Mouse (Mus musculus) lung, adult 18-20 months (tissue): ENCODE measurements at regions not wholly inside any gene's neighbourhood (a gene's known extent, or its start where the extent isn't known, plus 50 kb on each side); places are given as distances from the start of the nearest gene placed in this dataset.

ENCODE experiments used
- DNase-seq, 2 experiments: peaks; one replicate each; pipeline ENCODE4 v3.0.0; 2022; ENCODE audit warnings: mixed read lengths in 2 of 2

- no peak for DNase-seq
These were observed 195.4 kb upstream of the Irx3 start for GRCm38 (mm10) chr8:91997023-91997891.

- DNase-seq: no peak
These were observed 194.6 kb upstream of the Irx3 start for GRCm38 (mm10) chr8:91996305-91997022.

GRCm38 (mm10) chr8:91995407-91996144 is 193.7 kb upstream of the Irx3 start:
- DNase-seq: no peak

- DNase-seq: no peak
These were observed 189.9 kb upstream of the Irx3 start for GRCm38 (mm10) chr8:91991542-91992452.

DNA sequence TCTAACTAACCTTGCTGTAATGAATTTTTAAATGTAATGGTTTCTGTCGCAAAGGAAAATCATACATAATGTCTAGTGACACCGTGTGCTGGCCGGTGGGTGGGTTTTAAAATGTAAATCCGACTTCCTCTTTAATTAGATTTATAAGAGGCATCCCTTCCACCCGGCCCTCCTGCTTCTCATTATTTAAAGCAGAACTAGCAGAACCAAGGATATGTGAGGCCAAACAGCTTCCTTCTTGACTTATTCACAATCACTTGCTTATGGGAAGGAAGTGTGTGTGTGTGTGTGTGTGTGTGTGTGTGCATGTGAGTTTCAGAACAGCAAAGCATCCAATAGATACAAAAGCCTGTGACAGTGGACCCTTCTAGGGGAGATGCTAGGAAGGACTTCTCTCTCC is 189.1 kb upstream of the Irx3 start:
- DNase-seq: no peak

- DNase-seq: no peak
These were observed 188.2 kb upstream of the Irx3 start for GRCm38 (mm10) chr8:91990048-91990447.

- DNase-seq: no peak
These were observed 187.2 kb upstream of the Irx3 start for GRCm38 (mm10) chr8:91988866-91989633.

- peak; percentile 42 to 62 for DNase-seq
These were observed 186.0 kb upstream of the Irx3 start for GRCm38 (mm10) chr8:91987854-91988253.

- DNase-seq: no peak
These were observed 181.3 kb upstream of the Irx3 start for GRCm38 (mm10) chr8:91983171-91983570.

GRCm38 (mm10) chr8:91976900-91977585 is 175.2 kb upstream of the Irx3 start:
- peak in 1 of 2 experiments; percentile 38 for DNase-seq

DNA sequence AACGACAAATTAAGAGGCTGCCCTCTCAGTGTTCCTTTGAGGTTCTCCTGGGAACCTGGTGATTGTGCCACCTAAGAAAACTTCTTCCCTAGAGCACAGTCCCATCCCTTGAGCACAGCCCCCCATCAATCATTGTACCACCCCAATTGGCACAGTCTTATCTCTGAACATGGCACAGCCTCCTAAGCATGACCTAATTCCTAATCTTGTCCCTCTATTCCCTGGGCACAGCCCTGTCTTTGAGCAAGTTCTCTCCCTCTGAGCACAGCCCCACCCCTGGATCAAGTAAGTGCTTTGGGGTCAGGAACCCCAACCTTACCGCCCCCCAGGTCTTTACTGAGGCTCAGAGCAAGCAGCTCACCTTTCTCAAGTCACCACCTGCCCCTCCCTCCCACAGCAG is 173.6 kb upstream of the Irx3 start:
- DNase-seq: no peak

DNA sequence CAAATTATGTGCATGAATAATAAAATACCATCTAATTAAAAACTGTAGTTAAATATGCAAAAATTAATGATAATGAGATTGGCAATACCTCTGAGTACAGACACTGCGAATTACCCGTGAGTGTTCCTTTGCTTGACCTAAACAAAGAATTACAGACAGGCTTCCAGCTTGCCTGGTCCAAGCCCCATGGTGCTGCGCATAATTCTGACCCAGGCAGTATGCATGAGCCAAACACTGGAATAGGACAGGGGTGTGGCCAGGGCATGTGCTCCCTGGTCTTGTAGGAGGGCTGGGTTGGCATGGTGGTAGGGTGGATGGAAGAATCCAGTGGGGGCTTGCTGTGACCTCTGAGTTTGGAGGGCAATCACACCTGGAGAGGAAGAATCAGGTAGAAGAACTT is 172.8 kb upstream of the Irx3 start:
- DNase-seq: no peak

- DNase-seq: no peak
These were observed 172.1 kb upstream of the Irx3 start for GRCm38 (mm10) chr8:91973951-91974439.

DNA sequence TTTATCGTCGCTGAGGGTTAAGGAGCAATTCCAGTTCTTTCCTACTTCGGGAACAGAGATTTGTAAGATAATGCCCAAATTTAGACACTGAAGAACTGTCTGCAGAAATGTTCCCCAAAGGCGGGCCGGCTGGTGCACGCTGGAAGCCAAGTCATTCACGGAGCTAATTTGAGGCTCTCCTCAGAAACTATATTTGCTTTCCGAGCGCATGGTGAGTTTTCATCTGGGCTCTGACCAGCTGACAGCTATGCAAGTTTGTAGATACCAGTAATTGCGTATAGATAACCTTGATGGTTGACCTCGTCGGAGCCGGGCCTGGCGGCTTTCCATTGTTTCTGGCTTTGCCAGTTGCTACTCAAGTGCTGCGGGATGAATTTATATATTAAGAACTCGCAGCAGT is 165.5 kb upstream of the Irx3 start:
- DNase-seq: peak in 1 of 2 experiments; percentile 7

DNA sequence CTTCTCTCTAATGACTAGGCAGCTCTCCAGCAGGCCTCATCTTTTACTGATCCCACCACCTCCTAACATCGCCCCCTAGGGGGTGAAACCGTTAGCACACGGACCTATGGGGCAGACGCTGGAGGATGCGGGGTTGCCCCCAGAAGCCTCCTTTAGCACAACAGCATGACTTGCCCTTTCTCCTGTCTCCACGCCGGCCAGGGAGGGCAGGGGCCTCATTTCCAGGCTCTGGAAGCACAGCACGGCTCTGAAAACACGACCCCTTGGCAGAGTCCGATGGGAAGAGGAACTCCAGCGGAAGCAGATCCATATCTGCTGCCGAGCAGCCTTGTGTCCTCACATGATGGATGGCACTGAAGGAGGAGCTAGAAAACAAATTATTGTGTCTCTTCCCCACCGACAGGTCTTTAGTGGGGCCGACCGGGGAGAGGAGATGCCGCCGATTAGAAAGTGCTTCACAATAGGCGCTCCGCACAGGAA is 165.1 kb upstream of the Irx3 start:
- peak; percentile 44 to 65 for DNase-seq

- no peak for DNase-seq
These were observed 159.8 kb upstream of the Irx3 start for GRCm38 (mm10) chr8:91961696-91962095.

DNA sequence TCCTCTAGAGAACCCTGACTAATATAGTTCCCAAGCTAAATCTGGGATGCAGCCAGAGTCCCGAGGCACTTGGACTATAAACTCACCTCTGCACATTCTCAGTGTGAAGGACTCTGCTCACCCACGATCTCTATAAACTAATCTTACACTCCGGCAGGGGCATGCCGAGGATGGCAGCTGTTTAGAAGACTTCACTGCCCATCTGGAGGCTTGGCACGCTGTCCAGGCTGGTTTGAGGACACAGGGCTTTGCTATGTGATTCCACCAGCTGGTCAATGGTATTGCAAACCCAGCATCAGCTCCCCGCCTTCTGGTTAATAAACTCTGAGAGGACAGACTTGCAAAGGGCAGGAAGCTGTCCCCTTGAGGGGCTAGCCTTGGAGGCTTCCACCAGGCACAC is 153.3 kb upstream of the Irx3 start:
- no peak for DNase-seq

- no peak for DNase-seq
These were observed 151.1 kb upstream of the Irx3 start for GRCm38 (mm10) chr8:91952981-91953380.

DNA sequence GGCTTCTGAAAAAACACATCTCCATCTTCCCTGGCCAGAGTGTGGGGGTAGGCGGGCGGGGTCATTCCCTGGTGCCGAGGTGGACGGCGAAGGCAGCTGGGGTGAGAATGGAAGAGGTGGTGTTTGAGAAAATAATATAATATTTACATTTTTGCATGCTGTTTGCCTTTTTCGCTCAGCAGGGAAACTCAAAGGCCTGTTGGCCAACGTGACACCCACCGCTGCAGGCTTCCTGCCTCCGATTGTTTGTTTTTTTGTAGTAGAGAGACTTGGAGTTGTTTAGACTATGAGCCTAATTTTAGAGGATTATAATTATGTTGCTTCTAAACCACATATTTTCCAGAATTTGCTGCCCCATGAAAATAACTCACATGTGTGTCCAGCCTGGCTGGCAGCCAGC is 147.2 kb upstream of the Irx3 start:
- DNase-seq: no peak

DNA sequence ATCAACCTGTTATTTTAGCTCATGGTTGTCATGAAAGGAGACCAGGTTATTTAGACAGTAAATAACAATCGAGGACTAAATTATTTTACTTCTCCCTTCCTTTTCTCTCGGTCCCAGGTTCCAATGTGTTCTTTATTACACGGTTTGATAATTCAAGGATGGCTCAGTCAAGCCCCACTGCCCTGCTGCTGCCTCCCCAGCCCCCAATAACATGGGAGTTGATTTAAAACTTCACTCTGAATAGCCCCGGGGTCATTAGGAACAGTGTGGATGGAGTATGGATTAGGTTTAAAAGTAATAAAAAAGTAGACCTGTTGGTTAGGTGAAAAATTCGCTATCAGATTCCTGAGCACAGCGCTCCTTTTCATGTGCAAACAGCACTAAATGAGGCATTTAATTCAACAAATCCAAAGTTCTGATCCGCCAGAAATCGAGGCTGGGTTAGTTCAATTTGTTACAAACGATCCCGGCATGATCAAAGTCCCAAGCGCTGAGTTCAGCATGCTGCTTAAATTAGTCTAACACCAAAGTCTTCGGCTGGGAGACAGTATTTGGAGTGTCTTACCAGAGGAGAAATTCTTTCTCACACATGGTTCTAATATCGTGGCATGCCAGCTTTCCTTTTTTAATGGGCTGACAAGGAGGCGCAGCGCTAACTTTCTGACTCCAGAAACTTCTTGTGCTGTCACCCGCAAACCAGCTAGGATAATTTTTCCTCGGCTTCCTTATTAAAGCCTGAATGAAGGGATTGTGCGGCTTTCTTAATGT is 146.5 kb upstream of the Irx3 start:
- no peak for DNase-seq
